Mouse (Mus musculus) embryonic facial prominence, embryonic 13.5 days (tissue): ENCODE data around the gene Olfr790. TPM values are rescaled to one million over a fixed set of nuclear protein-coding genes. Genes with fewer than 3 reads are reported as not detected.

ENCODE experiments used
- polyA plus RNA-seq: library from polyadenylated mRNA; unstranded; fragments of >200 nt; fragmentation: Nextera tagmentation; extraction: Ambion mirVana; gene quantifications from 2 replicates; pipeline ENCODE4 v1.2.1, GENCODE M21; 2015

Gene Olfr790
- polyA plus RNA-seq, 1 experiment from 2014 or later = not detected

Other genes with a start within 250 kb of the Olfr790 start
- gene Olfr776, start 239.4 kb upstream of the Olfr790 start, polyA plus RNA-seq = not detected in 2 replicates
- gene Olfr777, start 227.0 kb upstream of the Olfr790 start, polyA plus RNA-seq = not detected in 2 replicates
- gene Olfr780, start 180.4 kb upstream of the Olfr790 start, polyA plus RNA-seq = not detected in 2 replicates
- not detected in 2 replicates for gene Olfr781, start 169.6 kb upstream of the Olfr790 start, polyA plus RNA-seq
- not detected in 2 replicates for gene Olfr782, start 149.6 kb upstream of the Olfr790 start, polyA plus RNA-seq
- gene Olfr784, start 114.4 kb upstream of the Olfr790 start, polyA plus RNA-seq = 0.11 TPM in 1 of 2 replicates, not detected in the other
- not detected in 2 replicates for gene Olfr785, start 93.1 kb upstream of the Olfr790 start, polyA plus RNA-seq
- gene Olfr786, start 71.2 kb upstream of the Olfr790 start, polyA plus RNA-seq = not detected in 2 replicates
- not detected in 2 replicates for gene Olfr787, start 36.6 kb upstream of the Olfr790 start, polyA plus RNA-seq
- not detected in 2 replicates for gene Olfr788, start 27.5 kb upstream of the Olfr790 start, polyA plus RNA-seq
- not detected in 2 replicates for gene Olfr789, start 13.7 kb upstream of the Olfr790 start, polyA plus RNA-seq
- not detected in 2 replicates for gene Olfr791, start 23.3 kb downstream of the Olfr790 start, polyA plus RNA-seq
- gene Olfr792, start 40.7 kb downstream of the Olfr790 start, polyA plus RNA-seq = not detected in 2 replicates
- not detected in 2 replicates for gene Olfr794, start 69.2 kb downstream of the Olfr790 start, polyA plus RNA-seq
- gene Olfr796, start 114.1 kb downstream of the Olfr790 start, polyA plus RNA-seq = not detected in 2 replicates
- gene Olfr798, start 129.4 kb downstream of the Olfr790 start, polyA plus RNA-seq = not detected in 2 replicates
- gene Olfr799, start 139.0 kb downstream of the Olfr790 start, polyA plus RNA-seq = not detected in 2 replicates
- gene Olfr800, start 159.2 kb downstream of the Olfr790 start, polyA plus RNA-seq = not detected in 2 replicates
- gene Olfr801, start 175.4 kb downstream of the Olfr790 start, polyA plus RNA-seq = not detected in 2 replicates
- gene Olfr802, start 189.7 kb downstream of the Olfr790 start, polyA plus RNA-seq = not detected in 2 replicates
- gene Olfr803, start 195.8 kb downstream of the Olfr790 start, polyA plus RNA-seq = not detected in 2 replicates
- not detected in 2 replicates for gene Olfr804, start 204.7 kb downstream of the Olfr790 start, polyA plus RNA-seq
- gene Olfr805, start 230.9 kb downstream of the Olfr790 start, polyA plus RNA-seq = not detected in 2 replicates
- gene Olfr806, start 243.4 kb downstream of the Olfr790 start, polyA plus RNA-seq = not detected in 2 replicates